In genomic region chr3:95893606-95894316, GRCm38 (mm10) we compare ENCODE assay signal across 8 mouse cellular contexts. TPM values are rescaled to one million over a fixed set of nuclear protein-coding genes. Genes with fewer than 3 reads are reported as not detected.
DNase-seq lines count a peak whose midpoint lies in the region; ATAC-seq and TF ChIP-seq lines count a peak whose summit lies in the region.
"Not testable (repeated sequence)": the region's sequence is repeated elsewhere in the genome, so short reads cannot be mapped to it uniquely, and the experiment has no call there.

TSS of gene Aph1a (plus strand) at chr3:95893969.

- TF ChIP-seq CTCF in testis, adult 2 months (IDR thresholded peaks at IDR 0.05; ENCODE audit: control insufficient read depth, insufficient read depth, insufficient replicate concordance, low read depth, low read length) = not testable (repeated sequence)

- H3K27ac ChIP-seq in forebrain, embryonic 11.5 days (ENCODE audit: low read depth, low read length) = 0 out of 2 replicates have a peak within 1 kb of the TSS, but pooled peaks have one; percentile 25
- H3K27ac ChIP-seq in heart, embryonic 16.5 days (ENCODE audit: low read length) = peak within 1 kb of the TSS; percentile 97
- H3K27ac ChIP-seq in liver, embryonic 16.5 days (ENCODE audit: low read length) = peak within 1 kb of the TSS; percentile 72
- peak within 1 kb of the TSS; percentile 83 for H3K27ac ChIP-seq in neural tube, embryonic 13.5 days (replicated peaks)
- peak within 1 kb of the TSS; percentile 85 for H3K27ac ChIP-seq in testis, adult 2 months (ENCODE audit: control insufficient read depth, insufficient read depth, low read depth, low read length)

- peak within 1 kb of the TSS; percentile 93 for H3K4me2 ChIP-seq in forebrain, embryonic 11.5 days (ENCODE audit: low read depth, low read length, severe bottlenecking)
- H3K4me2 ChIP-seq in heart, embryonic 16.5 days (ENCODE audit: low read depth, low read length) = peak within 1 kb of the TSS; percentile 87
- peak within 1 kb of the TSS; percentile 90 for H3K4me2 ChIP-seq in liver, embryonic 16.5 days (ENCODE audit: low read depth, low read length)
- peak within 1 kb of the TSS; percentile 90 for H3K4me2 ChIP-seq in neural tube, embryonic 13.5 days

- H3K4me1 ChIP-seq in forebrain, embryonic 11.5 days (replicated peaks; ENCODE audit: control insufficient read depth, insufficient read depth, low read length); testis, adult 2 months (ENCODE audit: control insufficient read depth, insufficient read depth, low read length): not testable (repeated sequence)
- peaks cover 32% of the 10 kb centered on the region for H3K4me1 ChIP-seq in heart, embryonic 16.5 days (ENCODE audit: control insufficient read depth, insufficient read depth, low read length)
- peaks cover 26% of the 10 kb centered on the region for H3K4me1 ChIP-seq in liver, embryonic 16.5 days (ENCODE audit: control insufficient read depth, low read depth, low read length)
- peaks cover 33% of the 10 kb centered on the region for H3K4me1 ChIP-seq in neural tube, embryonic 13.5 days (replicated peaks)

- peak within 1 kb of the TSS; percentile 67 for H3K4me3 ChIP-seq in forebrain, embryonic 11.5 days (ENCODE audit: low read depth, low read length)
- H3K4me3 ChIP-seq in heart, embryonic 16.5 days (ENCODE audit: low read length) = peak within 1 kb of the TSS; percentile 66
- peak within 1 kb of the TSS; percentile 69 for H3K4me3 ChIP-seq in liver, embryonic 16.5 days (ENCODE audit: low read depth, low read length)
- peak within 1 kb of the TSS; percentile 76 for H3K4me3 ChIP-seq in neural tube, embryonic 13.5 days
- H3K4me3 ChIP-seq in testis, adult 2 months (ENCODE audit: control insufficient read depth, low read depth, low read length) = peak within 1 kb of the TSS; percentile 84

- 0% methylated on average over 27 of the region's 43 CpGs for WGBS in forebrain, embryonic 11.5 days
- 1% methylated on average over 25 of the region's 43 CpGs for WGBS in heart, embryonic 16.5 days
- 0% methylated on average over 19 of the region's 43 CpGs for WGBS in liver, embryonic 16.5 days (ENCODE audit: insufficient replicate concordance)
- under 1% methylated on average over 25 of the region's 43 CpGs for WGBS in neural tube, embryonic 13.5 days

- H3K9ac ChIP-seq in forebrain, embryonic 11.5 days (ENCODE audit: low read length) = peak within 1 kb of the TSS; percentile 70
- H3K9ac ChIP-seq in heart, embryonic 16.5 days (ENCODE audit: low read length) = peak within 1 kb of the TSS; percentile 78
- peak within 1 kb of the TSS; percentile 71 for H3K9ac ChIP-seq in liver, embryonic 16.5 days (ENCODE audit: low read depth, low read length)
- H3K9ac ChIP-seq in neural tube, embryonic 13.5 days = peak within 1 kb of the TSS; percentile 91

- not testable (repeated sequence) for TF ChIP-seq POLR2A in testis, adult 2 months (IDR thresholded peaks at IDR 0.05; ENCODE audit: control insufficient read depth, low read depth, low read length)

- peak; percentile 97 for ATAC-seq in forebrain, embryonic 11.5 days (replicated peaks; ENCODE audit: low FRiP score)
- ATAC-seq in heart, embryonic 16.5 days (replicated peaks; ENCODE audit: extremely low read depth, insufficient read depth, low FRiP score) = peak; percentile 94
- ATAC-seq in liver, embryonic 16.5 days (ENCODE audit: low read depth) = peak; percentile 99
- peak; percentile 98 for ATAC-seq in neural tube, embryonic 13.5 days (ENCODE audit: low read depth)

- H3K9me3 ChIP-seq in forebrain, embryonic 11.5 days (ENCODE audit: control insufficient read depth, low read length); heart, embryonic 16.5 days (replicated peaks; ENCODE audit: control insufficient read depth, low read length); liver, embryonic 16.5 days (replicated peaks; ENCODE audit: control insufficient read depth, low read length); neural tube, embryonic 13.5 days: not testable (repeated sequence)

- not testable (repeated sequence) for H3K27me3 ChIP-seq in forebrain, embryonic 11.5 days (ENCODE audit: control insufficient read depth, insufficient read depth, low read length); heart, embryonic 16.5 days (ENCODE audit: control insufficient read depth, insufficient read depth, low read length); liver, embryonic 16.5 days (ENCODE audit: control insufficient read depth, insufficient read depth, low read depth, low read length); neural tube, embryonic 13.5 days; testis, adult 2 months (ENCODE audit: control insufficient read depth, insufficient read depth, low read length)

- peak; percentile 91 to 95 for DNase-seq in CD8-positive naive resting alpha-beta T cell, adult 2 months (ENCODE audit: low read depth in 2 of 2, low spot score in 2 of 2)
- peak; percentile 93 for DNase-seq in c-Kit-positive CD71-negative TER-119-negative erythroid progenitor cells, embryonic 14.5 days (ENCODE audit: low read depth)
- peak; percentile 97 for DNase-seq in forebrain, embryonic 11.5 days (ENCODE audit: low spot score)
- peak; percentile 95 to 97 for DNase-seq in kidney, postnatal 4 days

- H3K36me3 ChIP-seq in forebrain, embryonic 11.5 days (ENCODE audit: control insufficient read depth, insufficient read depth, low read length); heart, embryonic 16.5 days (ENCODE audit: control insufficient read depth, insufficient read depth); liver, embryonic 16.5 days (ENCODE audit: control insufficient read depth, insufficient read depth); neural tube, embryonic 13.5 days; testis, adult 2 months (ENCODE audit: control insufficient read depth, insufficient read depth, low read length): not testable (repeated sequence)

RNA-seq across cellular contexts. Expression of gene Aph1a, which starts in this region (rescaled TPM):
- polyA plus RNA-seq in forebrain, embryonic 11.5 days (2014; fragmentation: Nextera tagmentation; extraction: Ambion mirVana) = 29.7 and 33.3 TPM in 2 replicates
- polyA plus RNA-seq in heart, embryonic 16.5 days (2015; fragmentation: Nextera tagmentation; extraction: Ambion mirVana) = 31.1 and 31.8 TPM in 2 replicates
- 10.9 and 12.6 TPM in 2 replicates for polyA plus RNA-seq in liver, embryonic 16.5 days (2015; fragmentation: Nextera tagmentation; extraction: Ambion mirVana)
- 27.3 and 33.3 TPM in 2 replicates for polyA plus RNA-seq in neural tube, embryonic 13.5 days (2015; fragmentation: Nextera tagmentation; extraction: Ambion mirVana)
- polyA plus RNA-seq in testis, adult 2 months (2012; rRNA removed) = 14.9 and 17.6 TPM in 2 replicates

Comparison
In these comparisons a context has a peak if more than half of its experiments do, and no peak if none do; other contexts are left out.
1. Peak in every context shown above with its lines: DNase-seq, ATAC-seq, H3K4me3 ChIP-seq and H3K27ac ChIP-seq.
2. H3K27ac ChIP-seq: peak in every context shown above with its lines; median percentile 97 in heart, embryonic 16.5 days; 85 in testis, adult 2 months; 83 in neural tube, embryonic 13.5 days; 72 in liver, embryonic 16.5 days; 25 in forebrain, embryonic 11.5 days.